Mouse (Mus musculus): Measurements from ENCODE around the gene Btrc.

The Btrc gene

GRCm38 (mm10) chr19:45428146-45428545 is 64.6 kb downstream of the Btrc start:
- no peak for DNase-seq (ENCODE audit: low read depth)

GRCm38 (mm10) chr19:45430971-45431633 is 67.6 kb downstream of the Btrc start:
- DNase-seq (ENCODE audit: low read depth) = no peak

- no peak for DNase-seq (ENCODE audit: low read depth)
Observed at GRCm38 (mm10) chr19:45432351-45432750, 68.8 kb downstream of the Btrc start.

- peak; percentile 63 for DNase-seq (ENCODE audit: low read depth)
Observed at GRCm38 (mm10) chr19:45436019-45436418, 72.5 kb downstream of the Btrc start.

DNA sequence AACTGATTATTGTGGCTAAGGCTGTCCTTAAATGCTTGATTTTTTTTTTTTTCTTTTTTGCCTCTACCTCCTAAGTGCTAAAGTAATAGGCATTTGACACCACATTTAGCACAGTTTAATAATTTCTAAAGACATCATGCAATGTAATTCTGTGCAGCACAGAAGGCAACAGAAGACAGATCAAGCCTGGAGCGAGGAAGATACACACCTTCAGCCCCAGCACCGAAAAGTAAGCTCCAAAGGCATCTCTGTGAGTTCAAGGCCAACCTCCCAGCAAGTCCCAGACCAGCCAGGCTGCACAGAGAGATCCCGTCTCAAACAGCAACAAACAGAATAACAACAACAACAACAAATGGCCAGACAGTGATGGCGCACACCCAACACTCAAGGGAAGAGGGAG is 73.6 kb downstream of the Btrc start:
- no peak for DNase-seq (ENCODE audit: low read depth)

- no peak for DNase-seq (ENCODE audit: low read depth)
Observed at GRCm38 (mm10) chr19:45438191-45438590, 74.7 kb downstream of the Btrc start.

GRCm38 (mm10) chr19:45438928-45439846 is 75.7 kb downstream of the Btrc start:
- DNase-seq (ENCODE audit: low read depth) = peak; percentile 17

DNA sequence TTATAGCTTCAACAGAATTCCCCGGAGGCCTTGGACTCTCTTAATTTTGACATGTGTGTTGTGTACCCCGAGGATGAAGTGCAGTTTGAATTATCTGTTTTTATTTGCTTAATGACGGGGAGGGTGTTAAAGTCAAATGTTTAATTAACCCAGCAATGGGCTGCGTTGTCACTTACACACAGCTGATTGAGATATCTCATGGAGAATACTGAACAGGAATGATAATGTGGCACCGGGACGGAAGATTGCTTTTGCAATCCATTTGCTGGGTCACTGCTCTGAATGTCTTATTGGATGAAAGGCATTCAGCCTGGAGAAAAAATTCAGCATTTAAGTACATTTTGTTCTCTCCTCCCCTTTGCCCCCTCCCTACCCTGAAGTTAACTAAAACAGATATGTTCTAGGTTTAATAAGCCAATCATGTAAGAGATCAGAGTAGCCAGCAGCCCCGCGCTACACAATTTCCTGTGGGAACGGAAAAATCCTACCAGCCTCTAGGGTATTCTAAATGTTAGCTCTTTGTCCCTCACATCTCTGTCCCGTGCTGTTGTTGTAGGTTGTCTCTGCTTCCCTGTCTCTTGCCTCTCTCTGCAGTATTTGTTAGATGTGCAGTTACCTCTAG is 77.1 kb downstream of the Btrc start:
- DNase-seq (ENCODE audit: low read depth) = no peak

- no peak for DNase-seq (ENCODE audit: low read depth)
Observed at GRCm38 (mm10) chr19:45441717-45442116, 78.2 kb downstream of the Btrc start.

DNA sequence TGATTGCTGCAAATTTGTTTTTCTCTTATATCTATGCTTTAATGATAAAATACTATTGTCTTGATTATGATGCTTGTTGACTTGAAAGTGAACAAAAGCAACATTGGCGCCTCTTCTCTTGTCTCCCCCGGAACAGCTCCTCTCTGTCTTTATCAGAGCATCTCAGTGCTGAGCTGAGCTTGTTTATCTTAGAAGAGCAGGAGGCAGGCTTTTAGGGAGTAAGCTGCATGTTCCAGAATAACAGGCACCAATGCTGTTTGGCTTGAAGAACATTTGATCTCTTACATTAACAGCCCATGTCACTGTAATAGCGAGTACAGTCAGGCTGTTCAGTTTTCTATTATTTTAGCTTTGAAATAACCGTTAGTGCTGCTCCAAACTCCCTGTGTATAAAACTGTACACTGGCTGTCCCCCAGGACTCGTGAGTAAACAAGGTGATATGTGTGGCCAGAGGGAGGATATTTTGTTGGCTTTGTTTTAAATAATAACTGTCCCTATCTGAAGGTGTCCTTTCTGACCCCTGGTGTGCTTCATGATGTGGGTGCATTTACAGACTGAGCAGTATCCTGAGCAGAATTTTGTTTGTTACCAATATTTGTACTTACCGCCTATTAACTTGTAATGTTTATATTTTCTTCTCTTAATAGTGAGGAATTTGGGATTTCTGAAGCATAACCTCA is 81.9 kb downstream of the Btrc start:
- DNase-seq (ENCODE audit: low read depth) = no peak

DNA sequence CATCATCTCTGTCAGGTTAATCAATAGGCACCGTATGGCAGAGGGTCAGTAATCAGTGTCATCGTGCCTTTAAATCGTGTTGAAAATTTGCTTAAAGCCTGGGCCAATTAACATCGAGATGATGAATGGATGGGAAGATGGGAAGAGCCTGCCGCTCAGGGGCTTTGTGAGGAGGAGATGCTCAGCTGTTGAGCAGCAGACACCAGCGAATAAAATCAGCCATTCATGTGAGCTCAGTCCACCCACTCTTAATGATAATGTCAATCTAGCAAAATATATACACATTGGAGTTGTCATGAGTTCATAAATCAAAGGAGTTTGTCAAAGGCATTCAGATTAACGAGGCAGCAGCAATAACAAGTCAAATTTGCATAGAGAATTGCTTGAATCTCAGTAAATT is 83.1 kb downstream of the Btrc start:
- DNase-seq (ENCODE audit: low read depth) = no peak

DNA sequence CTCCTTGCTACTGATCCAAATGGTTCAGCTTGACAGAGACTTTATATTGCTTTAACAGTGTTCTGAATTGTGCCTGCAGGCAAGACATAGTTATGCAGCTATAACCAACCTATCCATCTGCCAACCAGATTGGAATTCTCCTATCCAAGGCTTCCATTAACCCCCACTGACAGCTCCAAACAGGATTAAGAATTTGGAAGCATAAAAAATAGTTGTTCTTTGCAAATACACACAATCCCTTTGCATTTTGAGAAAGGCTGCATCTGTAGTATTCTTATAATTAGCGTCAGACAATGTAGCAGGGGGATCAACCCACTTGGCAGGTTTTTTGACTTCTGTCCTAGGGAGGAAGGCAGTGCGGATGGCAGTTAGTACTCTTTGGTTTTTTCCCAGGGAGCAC is 83.7 kb downstream of the Btrc start:
- no peak for DNase-seq (ENCODE audit: low read depth)

DNA sequence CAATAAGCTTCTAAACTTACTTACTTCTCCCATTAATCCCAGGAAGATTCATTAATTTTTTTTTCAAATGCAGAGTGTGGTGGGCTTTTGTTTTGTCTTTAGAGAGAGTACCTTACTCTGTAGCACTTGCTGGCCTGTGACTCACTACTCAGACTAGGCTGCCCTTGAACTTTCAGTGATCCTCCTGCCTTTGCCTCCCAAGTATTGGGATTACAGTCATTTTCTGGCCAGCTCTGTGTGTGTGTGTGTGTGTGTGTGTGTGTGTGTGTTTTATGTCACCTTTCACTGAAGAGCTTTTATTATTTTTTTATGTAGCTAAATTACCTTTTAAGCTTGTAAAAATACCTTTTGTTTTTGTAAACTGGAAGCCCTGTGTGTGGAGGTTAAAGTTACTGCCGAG is 84.4 kb downstream of the Btrc start:
- no peak for DNase-seq (ENCODE audit: low read depth)

- DNase-seq (ENCODE audit: low read depth) = no peak
Observed at GRCm38 (mm10) chr19:45454391-45454790, 90.9 kb downstream of the Btrc start.

DNA sequence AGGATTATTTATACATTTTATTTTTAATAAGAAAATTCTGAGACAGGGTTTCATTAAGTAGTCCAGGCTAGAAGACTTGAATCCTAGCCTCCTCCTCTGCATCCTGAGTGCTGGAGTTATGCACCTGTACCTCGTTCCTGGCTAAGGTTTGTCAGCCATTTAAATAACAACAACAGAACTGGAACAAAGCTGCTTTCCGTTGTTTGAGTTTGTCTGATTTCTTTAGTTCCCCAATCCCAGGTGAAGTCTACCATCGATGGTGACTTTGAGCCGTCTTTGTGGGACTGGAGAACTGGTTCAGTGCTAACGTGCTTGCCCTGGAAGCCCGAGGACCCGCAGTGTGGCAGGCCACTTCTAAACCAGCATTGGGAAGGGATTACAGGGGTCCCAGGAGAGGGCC is 93.4 kb downstream of the Btrc start:
- no peak for DNase-seq (ENCODE audit: low read depth)

- DNase-seq (ENCODE audit: low read depth) = no peak
Observed at GRCm38 (mm10) chr19:45458702-45459101, 95.2 kb downstream of the Btrc start.

DNA sequence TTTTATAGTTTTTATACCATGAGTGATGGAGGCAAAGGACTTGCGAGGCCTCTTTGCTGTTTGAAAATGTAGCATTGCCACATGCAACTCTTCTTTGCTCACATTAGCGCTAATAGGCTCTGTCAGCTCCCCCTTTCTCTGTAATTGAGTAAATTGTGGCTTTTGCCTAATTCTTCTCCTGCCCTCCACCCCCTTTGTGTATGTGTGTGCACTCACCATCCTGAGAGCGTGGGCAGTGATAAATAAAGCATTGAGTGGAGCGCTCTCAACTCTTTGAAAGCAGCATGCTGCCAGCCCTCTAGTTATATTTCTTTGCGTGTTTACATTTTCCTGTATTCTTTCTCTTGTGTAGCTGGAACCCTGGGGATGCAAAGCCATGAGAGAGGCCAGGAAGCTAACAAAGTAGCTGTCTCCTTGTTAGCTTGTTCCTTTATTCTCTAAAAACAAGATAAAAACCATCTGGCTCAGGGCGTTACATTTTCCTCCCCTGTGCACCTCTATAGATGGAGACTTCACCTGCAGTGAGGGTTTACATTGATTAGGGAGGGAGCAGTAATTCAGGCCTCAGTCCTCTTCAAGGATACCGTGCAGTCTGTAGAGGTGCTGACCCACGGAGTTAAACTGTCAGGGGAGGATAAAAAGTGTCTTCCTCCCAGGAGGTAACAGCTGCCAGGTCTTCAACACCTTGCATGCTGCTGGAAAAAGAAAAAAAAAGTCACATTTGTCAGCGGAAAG is 96.6 kb downstream of the Btrc start:
- DNase-seq (ENCODE audit: low read depth) = no peak

GRCm38 (mm10) chr19:45460749-45461736 is 97.5 kb downstream of the Btrc start:
- peak; percentile 22 for DNase-seq (ENCODE audit: low read depth)

GRCm38 (mm10) chr19:45469760-45470159 is 106.2 kb downstream of the Btrc start:
- no peak for DNase-seq (ENCODE audit: low read depth)
